Mouse (Mus musculus): Measurements from ENCODE around the gene Slc35e3.

Gene Slc35e3

DNA sequence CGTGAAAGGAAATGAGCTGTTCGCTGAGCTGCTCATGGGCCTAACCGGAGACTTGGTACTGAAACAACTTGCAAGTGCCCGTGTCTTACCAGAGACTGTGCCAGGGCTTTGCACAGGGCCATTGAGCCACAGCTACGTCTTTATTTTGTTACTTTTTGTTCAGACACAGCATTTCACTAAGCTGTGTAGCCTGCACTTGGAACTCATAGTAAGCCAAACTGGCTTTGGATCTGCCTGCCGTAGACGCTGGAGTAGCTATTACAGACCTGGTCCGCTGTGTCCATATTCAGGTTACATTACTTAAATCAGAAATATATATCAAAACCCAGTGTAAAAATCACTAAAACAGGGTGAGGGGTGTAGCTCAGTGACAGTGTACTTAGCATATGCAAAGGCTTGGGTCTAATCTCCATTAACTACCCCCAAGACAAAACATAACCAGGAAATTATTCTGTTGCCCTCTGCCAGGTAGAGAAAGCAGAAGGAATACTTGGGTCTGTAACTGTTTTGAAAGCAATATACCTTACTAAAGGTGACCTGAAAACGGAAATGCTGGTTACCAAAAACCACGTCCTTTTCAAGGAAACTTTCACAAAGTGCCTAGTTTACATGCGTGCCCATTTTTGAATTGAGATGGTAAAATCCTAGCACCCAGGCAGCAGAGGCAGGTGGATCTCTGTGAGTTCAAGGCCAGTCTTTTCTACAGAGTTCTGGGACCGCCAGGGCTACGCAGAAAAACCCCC, 60.1 kb downstream of the Slc35e3 start:
- in situ Hi-C loops (cut with MboI, MseI), result no loop called here

DNA sequence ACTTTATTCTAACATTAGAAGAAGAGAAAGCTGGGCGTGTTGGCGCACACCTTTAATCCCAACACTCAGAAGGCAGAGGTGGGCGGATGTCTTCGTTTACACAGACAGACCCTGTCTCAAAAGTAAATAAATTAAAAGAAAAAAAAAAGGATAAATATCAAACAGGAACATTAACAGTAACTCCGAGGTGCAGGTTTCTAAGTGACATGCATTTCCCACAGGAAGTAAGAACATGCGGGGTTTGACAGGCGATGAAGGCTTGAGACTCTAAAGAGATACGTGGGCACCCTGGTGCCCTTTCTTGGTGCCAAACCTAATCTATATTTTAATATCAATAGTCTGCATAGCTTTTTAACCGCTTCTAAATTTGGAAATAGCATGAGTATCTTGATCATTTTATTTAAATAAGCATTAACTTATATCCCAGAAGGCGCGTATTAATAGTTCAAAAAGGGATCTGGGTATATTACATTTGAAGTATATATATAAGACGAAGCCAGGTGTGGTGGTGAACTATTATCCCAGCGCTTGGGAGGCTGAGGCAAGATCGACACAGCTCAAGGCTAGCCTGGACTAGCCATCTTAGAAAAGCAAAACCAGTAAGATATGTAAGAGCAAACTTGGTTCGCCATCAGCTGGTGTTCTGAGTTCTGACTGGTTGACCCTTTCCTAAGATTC, 60.9 kb downstream of the Slc35e3 start:
- in situ Hi-C loops (cut with MboI, MseI), result no loop called here

DNA sequence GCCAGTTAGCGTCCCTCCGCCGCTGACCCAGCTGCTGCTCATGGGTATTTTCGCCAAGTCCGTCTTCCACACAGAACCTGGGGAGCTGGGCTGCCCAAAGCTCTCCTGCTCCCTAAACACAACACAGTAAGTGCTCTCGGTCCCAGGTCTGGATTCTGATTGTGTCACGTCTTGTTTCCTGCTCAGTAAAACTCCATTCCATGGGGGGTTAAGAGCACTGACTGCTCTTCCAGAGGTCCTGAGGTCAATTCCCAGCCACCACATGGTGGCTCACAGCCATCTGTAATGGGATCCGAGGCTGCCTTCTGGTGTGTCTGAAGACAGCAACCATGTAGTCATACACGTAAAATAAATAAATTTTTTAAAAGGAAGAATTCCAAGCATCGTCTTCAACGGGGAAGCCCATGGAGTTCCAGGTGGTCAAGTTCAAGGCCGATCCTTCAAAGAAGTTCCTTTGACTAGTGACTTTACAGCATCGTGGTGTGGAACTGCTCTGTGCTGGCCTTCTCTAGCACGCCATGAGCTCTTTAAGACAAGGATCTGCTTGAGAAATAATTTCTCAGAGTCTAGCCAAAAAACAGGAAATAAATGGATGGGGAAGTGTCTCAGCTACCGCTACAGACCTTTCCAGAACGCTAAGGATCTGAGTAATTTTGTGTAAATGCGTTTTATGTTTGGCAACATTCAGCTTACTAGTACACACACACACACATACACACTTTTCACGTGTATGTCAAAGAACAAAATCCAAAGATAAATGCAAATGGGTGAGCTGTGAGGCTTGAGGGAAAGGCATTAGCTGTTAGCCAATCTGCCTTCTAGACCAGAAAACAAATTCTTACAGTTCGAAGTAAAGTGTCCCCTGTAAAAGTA, 61.6 kb downstream of the Slc35e3 start:
- in situ Hi-C loops (cut with MboI, MseI), result loop anchor here (5.0 kb wide), 1 partner anchor 232 kb away; no protein-coding TSS in a partner anchor

DNA sequence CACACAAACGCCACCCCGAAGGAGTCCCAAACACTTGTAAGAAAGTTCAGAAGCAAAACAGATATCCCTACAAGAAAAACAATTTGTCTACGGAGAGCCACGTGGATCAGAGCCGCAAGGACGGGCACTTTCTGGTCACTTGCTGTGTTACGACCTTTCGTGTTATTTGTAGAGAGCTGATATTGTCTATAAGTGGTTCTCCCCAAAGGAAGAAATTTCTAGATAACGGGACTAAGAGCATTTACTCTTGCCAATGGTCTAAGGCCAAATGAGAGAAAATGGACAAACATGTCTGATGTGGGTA, 62.5 kb downstream of the Slc35e3 start:
- in situ Hi-C loops (cut with MboI, MseI), result loop anchor here (5.0 kb wide), 1 partner anchor 231 kb away; no protein-coding TSS in a partner anchor

All from T-helper 2 cell (primary cell).